Mouse (Mus musculus) cerebellum, adult 2 months (tissue): ENCODE results near the gene Bcl11b. TPM values are rescaled to one million over a fixed set of nuclear protein-coding genes. Genes with fewer than 3 reads are reported as not detected.

ENCODE experiments used
- DNase-seq, 2 experiments: peaks; one replicate each; pipeline ENCODE4 v3.0.0; 2021
- H3K27ac ChIP-seq: fragments of 200-500 bp; 2 replicates; pipeline ENCODE4 v1.5.1; 2012; ENCODE audit warnings: low read length, control low read depth, inconsistent platforms; ENCODE audit not compliant: insufficient read depth
- H3K27me3 ChIP-seq: fragments of 200-500 bp; 2 replicates; pipeline ENCODE4 v1.6.1; 2012; ENCODE audit warnings: inconsistent platforms, mild to moderate bottlenecking, low read length, moderate library complexity; ENCODE audit not compliant: control insufficient read depth, insufficient read depth
- H3K4me1 ChIP-seq: fragments of 200-500 bp; 2 replicates; pipeline ENCODE4 v1.6.1; 2011; ENCODE audit warnings: low read length; ENCODE audit not compliant: control insufficient read depth, insufficient read depth
- H3K4me3 ChIP-seq: fragments of 200-500 bp; replicated peaks from 2 replicates; pipeline ENCODE3; 2011; ENCODE audit warnings: mild to moderate bottlenecking, low read depth, low read length, control low read depth; ENCODE audit not compliant: insufficient read depth
- CTCF ChIP-seq: fragments of 200-500 bp; IDR thresholded peaks from 2 replicates; pipeline ENCODE4 v1.5.1; 2011; ENCODE audit warnings: low read depth, mild to moderate bottlenecking, control low read depth, low read length, moderate library complexity, borderline replicate concordance; ENCODE audit not compliant: insufficient read depth
- POLR2A ChIP-seq: fragments of 200-500 bp; IDR thresholded peaks from 2 replicates; pipeline ENCODE4 v1.6.1; 2011; ENCODE audit warnings: low read length, control low read depth, borderline replicate concordance; ENCODE audit not compliant: insufficient read depth
- WGBS: fragments of 180-500 bp; shearing (Covaris S2); methylation state at CpG from one replicate; pipeline ENCODE4 v1.1.7; 2018; 5-methylcytosine and 5-hydroxymethylcytosine counted together
- polyA plus RNA-seq: library from polyadenylated mRNA; depleted of rRNA; stranded (reverse); fragments of >200 nt; gene quantifications from 2 replicates; pipeline ENCODE4 v1.2.3, GENCODE M21; 2012

Bcl11b gene
- polyA plus RNA-seq, 1 experiment: 2.5 TPM

DNA sequence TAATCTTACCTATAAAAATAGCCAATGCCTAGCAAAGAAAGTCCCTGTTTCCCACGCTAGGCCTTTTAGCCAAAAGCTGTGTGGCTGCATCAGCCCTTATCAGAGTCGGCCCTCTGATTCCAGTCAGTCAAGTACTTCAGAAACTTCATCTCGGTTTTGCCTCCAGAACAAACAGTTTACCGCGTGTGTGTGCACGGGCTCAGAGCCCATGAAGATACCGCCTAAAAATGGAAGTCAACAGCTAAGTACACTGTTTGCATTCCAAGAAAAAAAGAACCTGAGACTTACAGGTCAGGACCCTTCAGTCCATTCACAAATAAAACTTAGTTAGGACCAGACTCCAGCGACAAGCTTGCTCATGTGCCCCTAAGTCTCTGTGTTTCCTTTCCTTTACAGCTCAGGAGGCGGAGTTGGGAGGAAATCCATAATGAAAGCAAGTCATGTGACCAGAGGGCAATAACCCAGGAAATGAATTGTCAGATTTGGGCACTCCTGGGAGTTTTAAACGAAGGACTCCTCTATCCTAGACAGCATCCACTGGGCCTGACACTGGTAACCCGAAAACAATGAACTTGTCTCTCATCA is 29.8 kb downstream of the Bcl11b start:
- Histone ChIP-seq H3K4me1 (peaks cover 6% of the 10 kb centered on the region), H3K27me3 (peaks cover 3% of the 10 kb centered on the region; the same call in 1 of the 2 replicates), H3K27ac (no peak overlapping the region), H3K4me3 (no peak overlapping the region)
- 83% methylated on average over 11 of the region's 11 CpGs for WGBS
- TF ChIP-seq CTCF (no peak), POLR2A (no peak)
- DNase-seq: no peak

DNA sequence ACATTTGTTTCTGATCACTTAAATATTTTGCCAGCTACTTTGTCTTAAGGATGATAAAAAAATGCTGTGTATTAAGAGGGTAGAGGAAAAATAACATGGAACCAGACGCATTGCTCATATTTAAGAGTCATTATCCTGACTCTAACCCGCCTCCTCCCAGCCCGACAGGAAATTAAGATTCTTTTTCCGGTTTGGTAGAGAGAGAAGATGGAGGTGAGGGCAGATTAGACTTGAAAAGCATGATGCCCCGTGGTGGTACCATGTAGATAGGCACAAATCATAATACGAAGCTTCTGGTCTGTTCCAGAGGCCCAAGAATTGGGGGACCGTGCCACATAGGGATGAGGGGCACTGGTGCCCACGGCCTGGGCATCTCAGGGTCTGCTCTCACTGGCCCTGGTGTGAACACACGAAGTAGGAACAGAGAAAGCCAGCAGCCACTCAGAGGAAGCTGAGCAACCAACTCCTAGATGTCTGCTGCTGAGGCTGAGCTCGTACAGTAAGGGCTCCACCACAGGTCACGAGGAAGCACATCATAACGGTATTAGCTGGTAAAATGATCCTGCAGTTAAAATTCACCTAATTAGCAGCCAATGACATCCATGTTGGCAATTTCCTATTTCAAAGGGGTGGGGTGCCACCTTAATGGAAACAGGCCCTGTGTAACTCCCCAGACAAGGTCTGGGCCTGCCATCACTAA is 32.2 kb downstream of the Bcl11b start:
- H3K4me1 ChIP-seq: peaks cover 1% of the 10 kb centered on the region; the same call in 1 of the 2 replicates
- 77% methylated on average over 12 of the region's 12 CpGs for WGBS
- peaks cover 3% of the 10 kb centered on the region; the same call in 1 of the 2 replicates for H3K27me3 ChIP-seq
- no peak for TF ChIP-seq CTCF
- TF ChIP-seq POLR2A: no peak
- no peak overlapping the region for H3K27ac ChIP-seq
- no peak for DNase-seq
- H3K4me3 ChIP-seq: no peak overlapping the region

DNA sequence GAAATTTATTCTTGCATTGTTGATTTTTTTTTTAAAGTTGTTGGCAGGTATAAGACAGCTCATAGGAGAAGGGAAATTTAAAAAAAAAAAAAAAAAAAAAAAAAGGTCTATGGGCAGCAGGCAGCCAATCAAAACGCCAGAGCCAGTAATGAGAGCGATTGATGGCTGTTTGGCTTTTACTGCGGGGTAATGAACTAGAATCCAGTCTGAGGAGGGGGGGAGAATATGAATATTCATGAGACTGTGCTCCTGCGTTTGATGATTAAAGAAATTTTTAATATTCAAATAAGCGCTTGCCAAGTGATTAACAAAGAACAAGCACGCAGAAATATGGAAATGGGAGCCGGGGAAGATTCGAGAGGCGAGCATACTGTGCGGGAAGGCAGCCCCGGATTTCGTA is 32.8 kb downstream of the Bcl11b start:
- peaks cover 3% of the 10 kb centered on the region; the same call in 1 of the 2 replicates for H3K27me3 ChIP-seq
- DNase-seq: no peak
- no peaks in the 10 kb centered on the region for H3K4me1 ChIP-seq
- no peak for TF ChIP-seq POLR2A
- TF ChIP-seq CTCF: no peak
- H3K27ac ChIP-seq: no peak overlapping the region
- WGBS: 39% methylated on average over 12 of the region's 12 CpGs
- H3K4me3 ChIP-seq: no peak overlapping the region

DNA sequence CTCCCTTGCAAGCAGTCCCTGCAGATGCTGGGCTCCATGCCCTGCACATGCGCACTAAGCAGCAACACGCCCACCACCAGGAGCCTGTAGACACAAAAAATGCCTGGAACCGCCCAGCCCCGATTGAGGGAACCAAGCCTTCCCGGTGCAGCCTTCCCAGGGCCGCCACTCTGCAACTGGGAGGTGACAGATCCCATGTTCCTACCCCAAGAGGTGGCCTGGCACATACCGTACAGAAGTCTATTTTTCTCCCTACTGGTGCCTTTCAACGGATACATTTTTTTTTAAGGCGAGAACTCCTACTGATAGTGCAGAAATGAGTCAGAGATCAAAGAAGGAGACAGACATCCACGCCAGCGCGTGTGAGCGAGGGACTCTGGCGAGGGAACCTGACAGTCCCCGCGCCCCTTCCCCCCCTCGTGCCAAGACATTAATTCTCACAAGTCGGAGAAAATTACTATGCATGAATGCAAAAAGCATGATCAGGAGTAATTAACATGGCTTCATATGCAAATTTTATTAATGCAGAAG is 33.5 kb downstream of the Bcl11b start:
- no peak for TF ChIP-seq POLR2A
- no peak for TF ChIP-seq CTCF

GRCm38 (mm10) chr12:107969126-107969525 is 34.3 kb downstream of the Bcl11b start:
- WGBS: 83% methylated on average over 8 of the region's 8 CpGs
- Histone ChIP-seq H3K4me1 (no peaks in the 10 kb centered on the region), H3K27ac (no peak overlapping the region)

More for the DNA sequence above, 33.5 kb downstream of the Bcl11b start:
- Histone ChIP-seq H3K27ac (no peak overlapping the region), H3K27me3 (peaks cover 3% of the 10 kb centered on the region; the same call in 1 of the 2 replicates), H3K4me1 (no peaks in the 10 kb centered on the region), H3K4me3 (no peak overlapping the region)
- DNase-seq: no peak
- WGBS: 19% methylated on average over 18 of the region's 18 CpGs

DNA sequence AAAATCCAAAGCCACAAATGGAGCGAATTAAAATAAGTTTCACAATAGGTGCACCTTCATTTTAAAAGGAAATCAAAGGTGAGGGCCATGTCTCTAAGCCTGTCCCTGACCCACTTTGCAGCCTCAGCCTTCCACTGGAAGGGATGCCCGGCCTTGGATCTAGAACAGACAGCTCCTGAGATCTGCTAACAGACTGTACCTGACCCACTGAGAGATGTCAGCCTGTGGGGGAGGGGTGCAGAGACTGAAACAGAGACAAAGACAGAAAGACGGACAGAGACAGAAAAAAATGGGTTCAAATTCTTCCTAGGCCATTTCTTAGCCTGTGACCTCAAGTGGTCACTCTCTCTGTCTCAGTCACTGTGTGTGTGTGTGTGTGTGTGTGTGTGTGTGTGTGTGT is 35.1 kb downstream of the Bcl11b start:
- Histone ChIP-seq H3K4me3 (no peak overlapping the region), H3K27me3 (peaks cover 3% of the 10 kb centered on the region; the same call in 1 of the 2 replicates), H3K4me1 (no peaks in the 10 kb centered on the region), H3K27ac (no peak overlapping the region)
- 88% methylated on average over 3 of the region's 3 CpGs for WGBS
- no peak for DNase-seq
- TF ChIP-seq POLR2A: no peak
- no peak for TF ChIP-seq CTCF

More at GRCm38 (mm10) chr12:107969126-107969525, 34.3 kb downstream of the Bcl11b start:
- H3K4me3 ChIP-seq: no peak overlapping the region
- H3K27me3 ChIP-seq: peaks cover 3% of the 10 kb centered on the region; the same call in 1 of the 2 replicates
- DNase-seq: no peak
- TF ChIP-seq CTCF: no peak
- no peak for TF ChIP-seq POLR2A

- TF ChIP-seq CTCF: no peak
- TF ChIP-seq POLR2A: no peak
- H3K4me3 ChIP-seq: no peak overlapping the region
- H3K27me3 ChIP-seq: peaks cover 3% of the 10 kb centered on the region; the same call in 1 of the 2 replicates
- 75% methylated on average over 7 of the region's 7 CpGs for WGBS
- no peak overlapping the region for H3K27ac ChIP-seq
- no peaks in the 10 kb centered on the region for H3K4me1 ChIP-seq
- no peak for DNase-seq
These were observed 36.4 kb downstream of the Bcl11b start for GRCm38 (mm10) chr12:107967026-107967425.
